Mouse (Mus musculus): Measurements from ENCODE around the gene Per1.
A peak's percentile ranks its signal among the peaks of the same experiment; 100 is the strongest.

The Per1 gene

DNA sequence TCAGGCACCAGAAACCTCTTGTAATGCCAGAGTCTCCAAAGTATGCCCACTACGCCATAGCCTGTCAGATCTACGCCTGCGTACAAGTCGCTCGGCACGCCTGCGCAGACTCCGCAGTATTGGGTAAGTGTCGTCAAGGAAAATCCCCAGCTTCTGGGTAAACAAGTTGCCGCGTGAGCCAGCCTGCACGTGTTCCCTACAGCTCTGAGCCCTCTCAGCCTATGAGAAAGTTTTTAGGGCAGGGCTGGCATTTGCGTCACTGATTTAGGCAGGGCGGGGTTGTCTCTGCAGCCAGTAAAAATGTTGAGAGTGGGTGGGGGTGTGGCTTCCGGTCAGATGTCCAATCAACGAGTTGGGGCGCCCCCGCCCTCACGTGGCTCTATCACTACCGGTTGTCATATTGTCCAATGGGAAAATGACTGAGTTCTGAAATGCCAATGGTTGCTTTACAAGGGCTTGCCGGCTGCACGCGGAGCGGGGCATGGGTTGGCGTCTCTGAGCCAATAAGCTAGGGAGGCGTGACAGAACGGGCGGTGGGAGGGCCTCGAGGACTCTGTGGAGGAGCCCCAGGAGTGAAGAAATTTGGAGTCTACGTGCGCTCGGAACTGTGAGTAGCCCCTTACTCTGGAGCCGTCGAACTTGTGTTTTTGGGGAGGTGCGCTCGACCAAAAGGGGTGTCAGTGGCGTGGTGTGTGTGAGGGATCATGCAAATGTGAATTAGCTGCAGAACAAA lies at the start of gene Per1:
Gene Per1 (plus strand): TSS at position 521 of the 733 bp plus-strand sequence.
- DNase-seq (ENCODE audit: low read depth), result peak; percentile 98

DNA sequence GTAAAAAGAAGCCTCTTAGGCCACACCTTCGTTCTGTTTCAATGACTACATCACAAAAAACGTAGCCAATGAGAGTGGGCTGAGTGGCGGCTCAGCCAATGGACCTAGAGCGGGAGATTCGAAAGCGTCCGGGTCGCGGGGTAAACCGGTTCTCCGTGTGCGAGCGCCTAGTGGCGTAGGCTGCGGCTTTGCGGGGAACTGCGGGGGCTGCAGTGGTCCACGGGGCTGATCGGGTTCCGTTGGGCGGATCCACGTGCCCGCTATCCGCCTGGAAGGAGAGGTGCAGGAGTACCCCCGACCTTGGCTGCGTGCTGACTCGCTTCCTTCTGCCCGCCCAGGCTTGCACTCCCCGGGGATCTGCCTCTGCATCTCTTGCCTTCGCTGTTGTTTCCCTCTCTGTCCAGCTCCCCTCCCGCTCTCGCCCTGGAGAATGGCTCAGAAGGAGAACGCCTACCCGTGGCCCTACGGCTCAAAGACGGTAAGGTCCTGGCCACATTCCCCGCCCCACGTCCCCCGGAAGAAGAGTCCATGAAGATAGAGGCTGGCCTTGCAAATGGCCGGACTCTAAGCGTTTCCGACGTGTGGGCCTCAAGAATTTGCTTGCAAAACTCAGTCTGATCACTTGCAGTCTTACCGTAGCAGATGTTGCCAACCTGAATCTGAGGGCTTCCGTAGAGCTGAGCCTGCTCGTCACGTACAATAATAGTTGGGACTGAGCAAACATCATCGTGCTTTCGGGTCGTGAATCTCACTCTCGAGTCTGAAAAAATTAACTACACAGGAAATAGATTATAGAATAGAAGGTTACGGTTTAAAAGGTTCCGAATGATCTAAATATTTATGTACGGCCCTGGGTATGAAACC lies 49.3 kb upstream of the Per1 start, which contains the start of gene Aurkb:
Gene Aurkb (plus strand): TSS at position 117 of the 864 bp plus-strand sequence.
- DNase-seq (ENCODE audit: low read depth), result peak; percentile 93

DNA sequence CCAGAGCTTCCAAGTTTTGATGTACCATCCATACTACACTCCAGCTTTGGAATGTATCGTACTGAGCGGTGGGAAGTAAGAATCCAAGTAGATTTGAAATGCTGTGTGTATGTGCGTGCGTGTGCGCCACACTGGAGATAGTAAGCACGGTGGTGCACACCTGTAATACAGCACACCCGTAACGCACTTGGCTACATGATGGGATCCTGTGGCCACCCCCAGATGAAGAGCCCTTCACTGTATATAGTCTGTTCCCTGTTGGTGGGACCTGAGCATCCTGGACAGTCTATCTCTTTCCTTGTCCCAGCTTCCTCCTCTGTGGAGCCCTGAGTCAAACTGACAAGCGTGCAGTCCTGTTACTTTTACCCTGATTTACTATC lies 48.6 kb upstream of the Per1 start:
- DNase-seq (ENCODE audit: low read depth), result no peak

DNA sequence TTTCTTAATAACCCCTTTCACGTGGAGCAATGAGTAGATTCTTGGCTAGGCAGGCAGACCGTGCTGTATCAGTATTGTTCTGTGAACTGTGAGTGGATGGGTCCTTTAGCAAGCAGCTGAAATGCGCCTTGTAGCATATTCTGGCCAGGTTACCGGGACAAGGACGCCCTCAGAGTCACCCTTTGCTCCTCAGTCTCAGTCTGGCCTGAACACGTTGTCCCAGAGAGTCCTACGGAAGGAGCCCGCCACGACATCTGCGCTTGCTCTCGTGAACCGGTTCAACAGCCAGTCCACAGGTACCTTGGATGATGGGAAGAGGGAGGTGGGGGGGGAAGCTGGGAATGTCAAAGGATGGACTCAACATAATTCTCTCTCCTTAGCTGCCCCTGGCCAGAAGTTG lies 47.4 kb upstream of the Per1 start:
- no peak for DNase-seq (ENCODE audit: low read depth)

DNA sequence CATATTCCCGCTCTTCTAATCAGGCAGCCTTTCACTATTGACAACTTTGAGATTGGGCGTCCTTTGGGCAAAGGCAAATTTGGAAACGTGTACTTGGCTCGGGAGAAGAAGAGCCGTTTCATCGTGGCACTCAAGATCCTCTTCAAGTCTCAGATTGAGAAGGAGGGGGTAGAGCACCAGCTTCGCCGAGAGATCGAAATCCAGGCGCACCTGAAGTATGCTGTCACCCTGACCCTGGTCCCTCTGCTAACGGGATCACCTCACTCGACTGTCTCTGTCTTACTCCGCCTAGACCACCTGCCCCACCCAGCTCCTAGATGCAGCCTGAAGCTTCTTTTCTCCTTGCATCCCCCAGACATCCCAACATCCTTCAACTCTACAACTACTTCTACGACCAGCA lies 46.9 kb upstream of the Per1 start:
- no peak for DNase-seq (ENCODE audit: low read depth)

DNA sequence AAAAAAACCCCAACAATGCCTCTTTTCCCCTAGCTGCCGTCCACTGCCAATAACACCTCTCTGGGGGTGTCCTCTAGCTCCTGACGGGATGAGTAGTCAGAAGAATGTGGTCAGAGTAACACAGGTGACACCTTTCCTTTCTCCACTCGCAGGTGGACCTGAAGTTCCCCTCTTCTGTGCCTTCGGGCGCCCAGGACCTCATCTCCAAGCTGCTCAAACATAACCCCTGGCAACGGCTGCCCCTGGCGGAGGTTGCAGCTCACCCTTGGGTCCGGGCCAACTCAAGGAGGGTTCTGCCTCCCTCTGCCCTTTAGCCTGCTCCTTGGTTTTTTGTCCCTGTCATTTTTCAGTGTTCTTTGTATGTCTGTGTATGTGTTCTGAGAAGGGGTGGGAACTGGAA lies 44.3 kb upstream of the Per1 start:
- DNase-seq (ENCODE audit: low read depth), result no peak

DNA sequence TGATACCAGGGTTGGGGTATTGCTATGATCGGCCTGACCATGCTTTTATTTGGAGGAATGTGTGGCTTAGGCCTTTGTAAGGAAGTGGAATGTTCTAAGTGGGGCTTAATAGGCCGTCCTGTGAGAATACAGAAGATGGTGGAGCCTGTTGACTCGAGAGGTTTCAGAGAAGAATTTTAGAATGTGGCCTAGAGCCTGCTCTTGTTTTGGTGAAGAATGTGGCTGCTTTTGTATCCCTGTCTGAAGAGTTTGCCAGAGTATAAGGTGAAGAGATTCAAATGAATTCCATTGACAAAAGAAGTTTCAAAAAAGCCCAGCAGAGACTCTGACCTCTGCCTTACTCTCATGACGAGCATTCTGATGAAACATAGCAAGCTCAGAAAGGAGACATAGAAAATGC lies 43.2 kb upstream of the Per1 start:
- DNase-seq (ENCODE audit: low read depth), result no peak

DNA sequence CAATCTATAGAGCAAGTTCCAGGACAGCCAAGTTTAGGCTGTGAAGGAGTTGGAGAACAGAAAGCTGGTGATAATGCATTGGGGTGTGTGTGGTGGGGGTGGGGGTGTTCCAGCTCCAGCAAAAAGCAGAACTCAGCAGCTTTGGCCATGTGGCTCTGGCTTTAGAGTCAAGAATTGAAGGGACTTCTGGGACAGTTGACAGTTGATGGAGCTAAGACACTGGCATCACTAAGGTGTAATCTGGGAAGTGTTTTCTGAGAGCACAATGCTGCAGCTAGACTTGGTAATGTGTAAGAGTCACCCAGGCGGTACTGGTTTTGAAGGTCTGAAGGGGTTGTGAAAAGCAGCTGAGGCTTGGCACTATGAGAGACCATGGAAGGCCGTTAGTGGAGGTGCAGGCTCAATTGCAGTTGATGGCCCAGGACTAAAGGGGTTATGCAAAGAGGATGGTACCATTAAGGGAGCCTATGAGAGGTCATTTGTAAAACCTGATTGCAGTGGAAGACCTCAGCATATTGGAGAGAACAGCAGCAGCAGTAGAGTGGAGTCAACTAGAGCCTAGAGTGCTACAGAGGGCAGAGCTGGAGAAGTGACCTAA lies 42.1 kb upstream of the Per1 start:
- no peak for DNase-seq (ENCODE audit: low read depth)

DNA sequence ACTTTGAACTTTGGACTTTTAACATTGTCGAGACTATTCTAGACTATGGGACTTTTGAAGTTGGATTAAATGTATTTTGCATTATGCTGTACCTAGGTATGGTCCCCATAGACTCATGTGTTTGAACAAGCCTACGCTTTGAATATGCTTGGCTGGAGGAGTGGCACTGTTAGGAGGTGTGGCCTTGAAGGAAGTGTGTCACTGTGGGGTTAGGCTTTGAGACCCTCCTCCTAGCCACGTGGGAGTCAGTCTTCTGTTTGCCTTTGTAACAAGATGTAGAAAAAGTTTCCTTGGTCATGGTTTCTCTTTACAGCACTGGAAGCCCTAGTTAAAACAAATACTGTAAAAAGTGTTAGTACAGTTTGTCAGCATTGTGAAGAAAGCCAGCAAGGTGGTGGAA lies 41.2 kb upstream of the Per1 start:
- no peak for DNase-seq (ENCODE audit: low read depth)

DNA sequence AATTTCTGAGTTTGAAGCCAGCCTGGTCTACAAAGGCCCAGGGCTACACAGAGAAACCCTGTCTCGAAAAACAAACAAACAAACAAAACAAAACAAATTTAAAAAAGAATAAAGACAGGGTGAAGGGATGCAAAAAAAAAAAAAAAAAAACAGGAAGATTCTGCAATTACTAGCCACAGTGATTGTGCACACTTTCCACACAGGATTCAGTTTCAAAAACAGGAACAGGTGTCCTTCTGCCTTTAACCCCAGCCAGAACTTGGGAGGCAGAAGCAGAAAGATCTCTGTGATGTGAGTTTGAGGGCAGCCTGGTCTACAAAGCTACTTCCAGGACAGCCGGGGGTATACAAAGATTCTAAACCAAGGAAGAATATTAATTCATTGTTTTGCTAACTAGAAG lies 36.8 kb upstream of the Per1 start:
- DNase-seq (ENCODE audit: low read depth), result no peak

DNA sequence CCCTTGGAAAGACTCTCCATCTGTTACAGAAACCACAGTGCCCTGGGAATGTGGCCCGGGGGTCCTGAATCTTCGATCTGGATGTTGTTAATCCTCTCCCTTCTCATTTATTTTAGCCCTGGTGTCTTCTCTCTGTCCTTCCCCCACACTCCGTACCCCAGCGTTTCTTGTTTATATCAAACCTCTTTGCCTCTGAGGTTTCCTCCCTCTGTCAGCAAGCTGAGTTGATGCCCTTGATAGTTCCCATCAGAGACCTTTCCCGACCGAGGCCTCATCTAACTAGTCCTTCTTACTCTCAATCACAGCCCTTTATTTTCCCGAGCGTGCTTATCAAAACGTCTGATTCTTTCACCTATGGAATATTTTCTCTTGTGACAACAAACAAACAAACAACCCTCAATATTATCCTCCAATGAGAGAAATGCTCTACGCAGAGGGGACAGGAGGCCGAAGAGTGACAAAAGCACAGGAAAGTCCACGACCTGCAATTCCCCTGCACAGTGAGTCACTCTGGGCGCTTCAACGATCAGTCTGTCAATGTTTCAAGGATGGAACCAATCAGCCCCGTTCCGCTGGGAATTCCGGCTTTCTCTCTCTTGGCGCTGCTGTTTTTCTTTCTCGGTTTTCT lies 36.2 kb upstream of the Per1 start:
- no peak for DNase-seq (ENCODE audit: low read depth)

DNA sequence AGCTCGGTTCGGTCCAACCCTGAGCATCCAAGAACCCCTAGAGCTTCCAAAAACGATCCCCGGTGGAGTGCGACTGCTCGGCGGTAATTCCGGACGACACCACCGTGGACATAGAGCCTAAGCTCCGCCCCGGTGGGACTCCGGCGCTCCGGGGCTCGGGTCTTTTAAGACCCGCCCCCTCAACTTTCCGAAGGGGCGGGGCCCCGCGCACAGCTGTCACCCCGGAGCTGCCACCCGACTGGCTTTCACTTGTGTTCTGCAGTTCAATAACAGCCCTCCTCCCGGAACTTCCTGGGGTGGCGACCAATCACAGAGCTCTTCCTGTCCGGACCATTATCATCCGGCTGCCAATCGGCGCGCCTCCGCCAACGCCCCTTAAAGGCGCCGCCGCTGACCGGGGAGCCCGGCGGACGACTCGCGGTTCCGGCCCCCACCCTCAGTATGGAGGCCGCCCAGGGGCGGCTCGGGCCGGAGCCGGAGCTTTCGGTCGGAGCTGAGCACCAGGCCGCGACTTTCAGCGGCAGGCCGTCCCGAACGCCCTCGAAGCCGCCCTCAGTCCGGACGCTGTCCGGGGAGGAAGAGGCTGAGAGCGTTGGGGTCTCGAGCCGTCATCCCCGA lies 35.6 kb upstream of the Per1 start, which contains the start of gene Borcs6:
Gene Borcs6 (plus strand): TSS at position 361 of the 618 bp plus-strand sequence.
- DNase-seq (ENCODE audit: low read depth), result peak; percentile 95

DNA sequence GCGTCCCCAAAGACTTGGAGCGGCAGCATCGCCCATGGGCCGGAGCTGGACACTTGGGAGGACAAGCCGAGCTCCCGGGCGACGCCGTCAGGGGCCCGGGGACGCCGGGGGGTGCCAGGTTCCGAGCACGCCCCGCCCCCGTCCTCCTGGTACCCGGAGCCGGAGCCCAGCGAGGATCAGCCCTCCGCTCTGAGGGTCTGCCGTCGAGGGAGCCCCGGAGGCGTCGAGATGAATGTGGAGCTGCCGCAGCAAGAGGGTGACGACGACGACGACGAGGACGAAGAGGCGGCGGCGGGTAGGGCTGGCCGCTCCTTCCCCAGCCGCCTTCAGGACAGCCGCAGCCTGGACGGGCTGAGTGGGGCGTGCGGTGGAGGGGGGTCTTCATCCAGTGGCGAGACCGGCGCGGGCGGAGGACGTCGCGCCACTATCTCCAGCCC lies 35.0 kb upstream of the Per1 start:
- no peak for DNase-seq (ENCODE audit: low read depth)

DNA sequence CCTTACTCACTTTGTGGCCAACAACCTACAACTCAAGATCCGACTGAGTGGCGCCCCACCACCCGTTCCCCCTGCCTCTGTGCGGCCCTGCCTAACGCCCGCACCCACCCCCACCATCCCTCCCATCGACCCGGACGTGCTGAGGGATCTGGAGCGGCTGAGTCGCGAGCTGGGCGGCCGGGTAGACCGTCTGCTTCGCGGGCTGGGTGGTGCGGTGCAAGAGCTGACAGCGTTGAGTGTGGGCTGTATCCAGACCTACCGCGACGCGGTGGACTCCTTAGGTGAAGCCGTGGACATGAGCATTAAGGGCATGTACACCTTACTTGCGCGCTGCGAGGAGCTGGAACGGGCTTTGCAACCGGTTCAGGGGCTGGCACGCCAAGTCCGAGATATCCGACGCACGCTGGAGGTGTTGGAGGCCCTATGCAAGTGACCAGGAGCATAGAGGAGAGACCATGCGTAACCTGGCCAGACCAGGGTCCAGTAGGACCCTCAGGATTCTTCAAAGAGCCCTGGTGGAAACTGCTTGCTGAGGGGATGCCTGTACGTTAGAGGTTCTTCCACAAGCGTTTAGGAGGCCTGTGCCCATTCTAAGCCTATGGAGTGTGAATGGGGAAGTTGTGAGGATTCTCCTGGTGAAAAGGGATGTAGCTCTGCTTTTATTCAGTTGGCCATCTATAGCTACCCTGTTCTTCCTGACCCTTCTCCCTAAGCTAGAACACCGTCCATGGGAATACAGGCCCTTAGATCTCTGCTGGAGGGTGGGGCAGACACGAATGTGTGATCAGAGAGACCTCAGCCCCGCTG lies 34.4 kb upstream of the Per1 start:
- no peak for DNase-seq (ENCODE audit: low read depth)

DNA sequence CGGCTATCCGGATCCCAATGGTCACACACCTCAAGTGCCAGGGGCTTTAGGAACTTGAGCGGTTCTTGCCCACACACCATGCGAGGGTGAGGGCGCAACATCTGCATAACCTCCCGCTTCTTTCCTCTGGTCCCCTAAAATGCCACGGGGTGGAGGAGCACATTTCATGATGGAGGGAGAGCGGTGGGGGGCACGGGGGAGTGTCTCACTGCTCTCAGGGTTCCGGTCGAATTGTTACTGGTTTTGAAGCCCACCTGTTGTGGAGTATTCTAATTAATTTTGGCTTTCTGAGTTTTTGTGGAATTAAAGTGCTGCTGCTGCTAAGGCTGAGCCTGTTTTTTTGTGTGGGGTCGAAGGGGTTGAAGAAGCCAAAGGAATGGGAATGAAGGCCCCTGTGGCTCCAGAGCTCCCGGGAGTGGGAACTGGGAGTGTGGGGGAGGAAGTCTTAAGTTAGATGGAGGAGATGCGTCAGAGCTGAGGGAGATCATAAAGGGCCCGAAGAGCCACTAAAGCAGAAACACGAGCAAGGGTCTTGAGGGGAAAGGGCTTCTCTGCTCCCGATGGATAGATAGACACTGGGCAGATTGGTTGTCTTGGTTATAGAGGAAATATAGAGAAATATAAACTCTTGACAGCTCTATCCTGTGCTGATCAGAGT lies 33.6 kb upstream of the Per1 start:
- no peak for DNase-seq (ENCODE audit: low read depth)

DNA sequence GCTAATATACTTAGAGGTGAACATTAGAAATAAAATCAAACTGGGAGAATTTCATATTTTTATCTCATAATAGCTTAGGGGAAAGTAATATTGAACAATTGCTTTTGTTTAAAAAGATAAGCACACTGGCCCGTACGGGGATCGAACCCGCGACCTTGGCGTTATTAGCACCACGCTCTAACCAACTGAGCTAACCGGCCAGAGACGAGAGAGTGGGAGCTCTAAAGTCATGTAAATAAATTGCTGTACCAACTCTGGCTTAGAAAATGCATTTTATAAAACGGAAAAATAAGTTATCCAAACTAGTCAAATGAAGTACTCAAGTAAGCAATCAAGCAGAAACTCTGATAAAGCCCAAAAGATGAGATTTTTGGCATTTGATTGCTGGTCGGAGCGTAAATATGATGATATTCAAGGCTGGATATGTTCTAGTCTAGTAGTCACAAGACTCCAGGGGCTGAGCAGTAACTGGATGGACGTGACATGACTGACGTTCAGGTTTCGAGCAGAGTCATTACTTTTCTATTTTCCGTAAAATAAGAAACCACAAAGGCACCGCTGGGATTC lies 32.7 kb upstream of the Per1 start:
- DNase-seq (ENCODE audit: low read depth), result no peak

DNA sequence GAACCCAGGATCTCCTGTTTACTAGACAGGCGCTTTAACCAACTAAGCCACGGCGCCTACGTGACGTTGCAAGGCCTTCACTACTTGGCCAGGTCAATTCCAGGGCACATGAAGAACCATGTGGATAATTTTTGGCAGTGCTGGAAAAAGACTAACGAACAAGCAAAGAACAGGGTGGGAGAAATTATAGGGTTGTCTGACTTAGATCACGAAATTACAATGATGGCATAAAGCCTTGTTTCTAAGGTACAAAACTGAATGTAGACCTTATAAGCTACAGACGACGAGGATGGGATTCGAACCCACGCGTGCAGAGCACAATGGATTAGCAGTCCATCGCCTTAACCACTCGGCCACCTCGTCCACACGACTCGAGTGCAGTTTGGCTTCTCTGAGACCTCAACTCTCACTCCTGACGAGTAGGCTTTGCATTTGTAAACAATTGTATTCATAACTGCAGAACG lies 32.2 kb upstream of the Per1 start:
- peak; percentile 86 for DNase-seq (ENCODE audit: low read depth)

DNA sequence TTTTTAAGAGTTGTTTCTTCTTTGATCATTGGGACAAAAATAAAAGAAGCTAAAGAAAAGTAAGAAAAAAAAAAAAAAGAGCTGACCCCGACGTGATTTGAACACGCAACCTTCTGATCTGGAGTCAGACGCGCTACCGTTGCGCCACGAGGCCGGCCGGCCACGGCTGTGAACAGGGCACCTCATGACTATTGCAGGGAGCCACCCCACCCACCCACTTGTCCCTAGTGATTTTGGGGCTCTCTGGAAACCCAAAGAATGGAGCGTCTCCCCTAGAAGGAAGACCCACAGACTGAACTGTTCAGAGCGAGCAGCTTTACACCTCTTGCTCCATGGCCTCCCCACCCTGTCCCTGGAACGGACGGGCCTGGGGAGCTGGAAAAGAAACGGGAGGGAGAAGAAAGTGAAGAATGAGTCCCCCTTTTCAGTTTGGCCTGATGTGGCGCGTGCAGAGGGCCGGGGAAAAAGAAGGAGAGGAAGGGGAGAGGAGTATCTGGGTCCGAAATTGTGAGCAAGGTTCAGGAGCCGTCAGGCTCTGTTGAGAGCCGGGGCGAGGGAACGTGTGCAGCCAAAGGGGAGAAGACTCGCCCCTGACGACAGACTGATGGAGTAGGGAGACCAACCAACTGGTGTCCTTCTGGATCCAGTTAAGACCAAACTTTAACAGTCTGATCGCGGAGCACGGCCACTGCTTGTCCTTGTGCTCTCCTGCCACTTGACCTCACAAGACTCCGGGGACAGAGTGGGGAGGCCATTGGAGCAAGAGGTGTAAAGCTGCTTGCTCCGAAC lies 31.4 kb upstream of the Per1 start:
- DNase-seq (ENCODE audit: low read depth), result no peak

All from c-Kit-positive CD71-positive TER-119-negative erythroid progenitor cells, embryonic 14.5 days (primary cell).